Mouse (Mus musculus) liver, embryonic 14.5 days (tissue): ENCODE results near the gene Strn3.

Experiments
- CTCF ChIP-seq: IDR thresholded peaks from 2 replicates; pipeline ENCODE4 v1.5.1; 2016; ENCODE audit warnings: antibody characterized with exemption, low read depth, control low read depth
- EP300 ChIP-seq: IDR thresholded peaks from 2 replicates; pipeline ENCODE4 v1.6.1; 2016; ENCODE audit warnings: antibody characterized with exemption, low read depth

GRCm38 (mm10) chr12:51655944-51656465 is 35.7 kb downstream of the Strn3 start:
- TF ChIP-seq CTCF: no peak
- no peak for TF ChIP-seq EP300
